Mouse (Mus musculus) myocyte (in vitro differentiated cells): ENCODE results near the gene Armc6.

Source experiments
- CEBPB ChIP-seq: IDR thresholded peaks from 2 replicates; pipeline ENCODE4 v1.6.1; 2011; ENCODE audit warnings: mild to moderate bottlenecking, moderate library complexity; ENCODE audit not compliant: poor library complexity, insufficient read depth, severe bottlenecking
- MAX ChIP-seq: IDR thresholded peaks from one replicate; pipeline ENCODE4 v1.6.1; 2011; ENCODE audit warnings: low read depth, mild to moderate bottlenecking, control low read depth
- POLR2A ChIP-seq: IDR thresholded peaks from one replicate; pipeline ENCODE4 v1.6.1; 2011; ENCODE audit warnings: low read depth, mild to moderate bottlenecking, control low read depth, moderate library complexity; ENCODE audit not compliant: insufficient read length
- POLR2AphosphoS2 ChIP-seq: IDR thresholded peaks from one replicate; pipeline ENCODE4 v1.6.1; 2011; ENCODE audit warnings: low read depth, control low read depth; ENCODE audit not compliant: insufficient read length
- REST ChIP-seq: IDR thresholded peaks from one replicate; pipeline ENCODE4 v1.6.1; 2011; ENCODE audit warnings: mild to moderate bottlenecking, control low read depth, moderate library complexity; ENCODE audit not compliant: insufficient read depth, insufficient read length
- TCF12 ChIP-seq: IDR thresholded peaks from one replicate; pipeline ENCODE4 v1.6.1; 2011; ENCODE audit warnings: mild to moderate bottlenecking, control low read depth; ENCODE audit not compliant: poor library complexity, insufficient read depth, severe bottlenecking
- USF1 ChIP-seq: IDR thresholded peaks from one replicate; pipeline ENCODE4 v1.6.1; 2011; ENCODE audit warnings: low read depth, mild to moderate bottlenecking, control low read depth, moderate library complexity

- TF ChIP-seq POLR2A (no peak), CEBPB (no peak), REST (no peak), POLR2AphosphoS2 (no peak), TCF12 (no peak), MAX (no peak), USF1 (no peak)
These were observed 29.5 kb downstream of the Armc6 start for GRCm38 (mm10) chr8:70204757-70205156.
